Mouse (Mus musculus) megakaryocyte, embryonic 14.5 days (primary cell): ENCODE results near the gene AC129217.1.

Experiments
- FLI1 ChIP-seq: IDR thresholded peaks from 2 replicates; pipeline ENCODE4 v1.6.1; 2012; ENCODE audit warnings: low read length, inconsistent platforms, mixed read lengths
- GATA1 ChIP-seq: IDR thresholded peaks from 3 replicates; pipeline ENCODE4 v1.6.1; 2012; ENCODE audit warnings: mixed read lengths, low read length, inconsistent platforms, borderline replicate concordance

DNA sequence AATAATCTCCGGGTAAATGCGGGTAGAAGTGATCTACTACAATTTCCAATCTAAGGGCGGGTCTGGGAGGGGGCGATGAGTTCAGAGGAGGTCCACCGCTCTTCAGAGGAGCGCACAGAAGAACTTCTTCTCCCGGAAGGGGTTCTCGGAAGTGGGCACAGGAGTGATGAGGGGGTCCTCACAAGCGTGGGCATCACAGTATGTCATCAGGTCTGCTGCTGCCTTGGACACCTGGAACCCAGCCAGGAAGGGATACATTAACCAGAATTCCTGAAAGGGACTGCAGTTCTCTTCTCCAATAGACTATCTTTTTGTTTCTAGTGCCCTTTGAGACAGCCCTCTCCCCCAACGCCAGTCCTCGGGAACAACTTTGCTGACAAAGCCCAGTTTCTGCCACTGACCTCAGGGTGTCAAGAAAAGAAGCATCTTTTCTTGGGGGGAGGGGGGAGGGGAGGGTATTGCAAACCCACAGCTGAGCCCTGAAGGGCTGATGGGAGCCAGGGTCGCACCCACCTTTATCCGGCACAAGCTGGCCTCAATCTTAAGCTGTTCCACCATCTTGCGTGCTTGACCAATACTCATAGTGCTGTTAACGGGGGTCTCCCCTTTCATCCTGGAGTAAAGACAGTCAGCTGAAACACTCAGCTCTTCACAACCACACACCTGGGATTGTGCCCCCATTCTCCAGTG lies 8.6 kb downstream of the AC129217.1 start:
- TF ChIP-seq GATA1 (no peak), FLI1 (no peak)
